9 mouse cellular contexts compared by ENCODE assay signal in genomic region chr17:24489265-24490030, GRCm38 (mm10). TPM values are rescaled to one million over a fixed set of nuclear protein-coding genes. Genes with fewer than 3 reads are reported as not detected.
A peak's percentile ranks its signal among the peaks of the same experiment; 100 is the strongest.
DNase-seq lines count a peak whose midpoint lies in the region; ATAC-seq lines count a peak whose summit lies in the region.
"Had no signal": no experiment of that assay in that cellular context is flagged by ENCODE, and none has a peak within 500 bp of the region (broad histone marks: within the 10 kb centered on the region; RNA-seq: fewer than 3 reads in every experiment).

No protein-coding gene starts in this region.

- no peak overlapping the region; the same call in 1 of the 2 replicates for H3K27ac ChIP-seq in embryonic facial prominence, embryonic 13.5 days
- H3K27ac ChIP-seq in hindbrain, embryonic 13.5 days = peak overlapping the region; percentile 99
- peak overlapping the region; percentile 85 for H3K27ac ChIP-seq in midbrain, embryonic 16.5 days (ENCODE audit: low read length)

- peaks cover 37% of the 10 kb centered on the region for H3K27me3 ChIP-seq in embryonic facial prominence, embryonic 13.5 days
- H3K27me3 ChIP-seq in hindbrain, embryonic 13.5 days = 0 out of 2 replicates have a peak, but pooled peaks cover 4% of the 10 kb centered on the region
- H3K27me3 ChIP-seq in midbrain, embryonic 16.5 days (ENCODE audit: control insufficient read depth, insufficient read depth, low read depth, low read length) = no peaks in the 10 kb centered on the region

- ATAC-seq in embryonic facial prominence, embryonic 13.5 days (ENCODE audit: insufficient number of reproducible peaks, insufficient read depth, low FRiP score, low TSS enrichment, low read depth) = no peak
- peak; percentile 35 for ATAC-seq in hindbrain, embryonic 13.5 days (ENCODE audit: low FRiP score)
- peak; percentile 26 for ATAC-seq in midbrain, embryonic 16.5 days

- peak overlapping the region; percentile 79 for H3K9ac ChIP-seq in embryonic facial prominence, embryonic 13.5 days
- peak overlapping the region; percentile 97 for H3K9ac ChIP-seq in hindbrain, embryonic 13.5 days
- peak overlapping the region; percentile 82 for H3K9ac ChIP-seq in midbrain, embryonic 16.5 days (ENCODE audit: low read depth, low read length)

- H3K4me2 ChIP-seq in embryonic facial prominence, embryonic 13.5 days = peak overlapping the region; percentile 78
- peak overlapping the region; percentile 91 for H3K4me2 ChIP-seq in hindbrain, embryonic 13.5 days
- H3K4me2 ChIP-seq in midbrain, embryonic 16.5 days (ENCODE audit: low read length) = peak overlapping the region; percentile 93

- peak overlapping the region; percentile 72 for H3K4me3 ChIP-seq in embryonic facial prominence, embryonic 13.5 days
- peak overlapping the region; percentile 87 for H3K4me3 ChIP-seq in hindbrain, embryonic 13.5 days
- peak overlapping the region; percentile 59 for H3K4me3 ChIP-seq in midbrain, embryonic 16.5 days (ENCODE audit: low read depth, low read length)

- H3K36me3 ChIP-seq in embryonic facial prominence, embryonic 13.5 days = no peaks in the 10 kb centered on the region
- no peaks in the 10 kb centered on the region for H3K36me3 ChIP-seq in hindbrain, embryonic 13.5 days
- H3K36me3 ChIP-seq in midbrain, embryonic 16.5 days (ENCODE audit: control insufficient read depth, insufficient read depth, low read length) = no peaks in the 10 kb centered on the region

- WGBS in embryonic facial prominence, embryonic 13.5 days = 18% methylated on average over 19 of the region's 19 CpGs
- 9% methylated on average over 19 of the region's 19 CpGs for WGBS in hindbrain, embryonic 13.5 days
- 11% methylated on average over 18 of the region's 19 CpGs for WGBS in midbrain, embryonic 16.5 days

- H3K4me1 ChIP-seq in embryonic facial prominence, embryonic 13.5 days = peaks cover 24% of the 10 kb centered on the region
- peaks cover 52% of the 10 kb centered on the region for H3K4me1 ChIP-seq in hindbrain, embryonic 13.5 days (replicated peaks)
- peaks cover 37% of the 10 kb centered on the region for H3K4me1 ChIP-seq in midbrain, embryonic 16.5 days (ENCODE audit: control insufficient read depth, insufficient read depth, low read length)

- peak; percentile 14 to 39 for DNase-seq in layer of hippocampus, postnatal 10 days (ENCODE audit: low spot score in 2 of 2)
- no peak for DNase-seq in layer of hippocampus, postnatal 36 days
- DNase-seq in urinary bladder, postnatal 10 days (ENCODE audit: low spot score) = no peak
- no peak for DNase-seq in frontal cortex, postnatal 25 days (ENCODE audit: low spot score in 2 of 2)
- no peak for DNase-seq in urinary bladder, postnatal 4 days (ENCODE audit: low spot score in 2 of 2)

- H3K9me3 ChIP-seq in embryonic facial prominence, embryonic 13.5 days = no peaks in the 10 kb centered on the region
- no peaks in the 10 kb centered on the region for H3K9me3 ChIP-seq in hindbrain, embryonic 13.5 days
- H3K9me3 ChIP-seq in midbrain, embryonic 16.5 days (replicated peaks; ENCODE audit: control insufficient read depth, low read length, poor library complexity, severe bottlenecking) = no peaks in the 10 kb centered on the region

RNA-seq across cellular contexts. Expression of gene Caskin1, which starts 1.0 kb away (rescaled TPM):
- total RNA-seq in layer of hippocampus, postnatal 10 days (2021) = 100 to 1,000 TPM; 170 to 175 TPM
- 100 to 1,000 TPM; 158 to 160 TPM for total RNA-seq in layer of hippocampus, postnatal 36 days (2021)
- 3.5 and 5.4 TPM in 2 replicates for polyA plus RNA-seq in embryonic facial prominence, embryonic 13.5 days (2015; fragmentation: Nextera tagmentation; extraction: Ambion mirVana)
- polyA plus RNA-seq in hindbrain, embryonic 13.5 days (2015; fragmentation: Nextera tagmentation; extraction: Ambion mirVana) = 32.8 and 34.3 TPM in 2 replicates
- 43.6 and 45.7 TPM in 2 replicates for polyA plus RNA-seq in midbrain, embryonic 16.5 days (2015; fragmentation: Nextera tagmentation; extraction: Ambion mirVana)
- total RNA-seq: neutrophil, adult 5-6 weeks had no signal

RNA-seq across cellular contexts. Expression of gene Mlst8, which starts 10.6 kb away (rescaled TPM):
- total RNA-seq in layer of hippocampus, postnatal 10 days (2021) = 10 to 100 TPM; 29.1 to 30.8 TPM
- 10 to 100 TPM; 40.7 to 45.0 TPM for total RNA-seq in layer of hippocampus, postnatal 36 days (2021)
- 32.5 and 33.2 TPM in 2 replicates for polyA plus RNA-seq in embryonic facial prominence, embryonic 13.5 days (2015; fragmentation: Nextera tagmentation; extraction: Ambion mirVana)
- polyA plus RNA-seq in hindbrain, embryonic 13.5 days (2015; fragmentation: Nextera tagmentation; extraction: Ambion mirVana) = 35.5 and 36.1 TPM in 2 replicates
- polyA plus RNA-seq in midbrain, embryonic 16.5 days (2015; fragmentation: Nextera tagmentation; extraction: Ambion mirVana) = 36.5 and 37.2 TPM in 2 replicates

RNA-seq across cellular contexts. Expression of gene Bricd5, which starts 15.8 kb away (rescaled TPM):
- 1 to 10 TPM in 1 of 2 experiments, under 1 TPM in 1; 0.87 to 1.8 TPM for total RNA-seq in layer of hippocampus, postnatal 10 days (2021)
- total RNA-seq in layer of hippocampus, postnatal 36 days (2021) = 1 to 10 TPM; 1.9 to 2.6 TPM
- polyA plus RNA-seq in embryonic facial prominence, embryonic 13.5 days (2015; fragmentation: Nextera tagmentation; extraction: Ambion mirVana) = not detected in 2 replicates
- polyA plus RNA-seq in hindbrain, embryonic 13.5 days (2015; fragmentation: Nextera tagmentation; extraction: Ambion mirVana) = 0.27 and 1.2 TPM in 2 replicates
- 0.40 TPM in 1 of 2 replicates, not detected in the other for polyA plus RNA-seq in midbrain, embryonic 16.5 days (2015; fragmentation: Nextera tagmentation; extraction: Ambion mirVana)
- total RNA-seq: neutrophil, adult 5-6 weeks had no signal

RNA-seq across cellular contexts. Expression of gene Pgp, which starts 19.3 kb away (rescaled TPM):
- total RNA-seq in layer of hippocampus, postnatal 10 days (2021) = 10 to 100 TPM; 64.7 to 67.9 TPM
- total RNA-seq in layer of hippocampus, postnatal 36 days (2021) = 10 to 100 TPM; 62.3 to 66.4 TPM
- polyA plus RNA-seq in embryonic facial prominence, embryonic 13.5 days (2015; fragmentation: Nextera tagmentation; extraction: Ambion mirVana) = 47.4 and 48.7 TPM in 2 replicates
- 55.4 and 56.9 TPM in 2 replicates for polyA plus RNA-seq in hindbrain, embryonic 13.5 days (2015; fragmentation: Nextera tagmentation; extraction: Ambion mirVana)
- 64.2 and 70.2 TPM in 2 replicates for polyA plus RNA-seq in midbrain, embryonic 16.5 days (2015; fragmentation: Nextera tagmentation; extraction: Ambion mirVana)

RNA-seq across cellular contexts. Expression of gene E4f1, which starts 19.3 kb away (rescaled TPM):
- 10 to 100 TPM; 30.0 to 33.3 TPM for total RNA-seq in layer of hippocampus, postnatal 10 days (2021)
- total RNA-seq in layer of hippocampus, postnatal 36 days (2021) = 10 to 100 TPM; 30.3 to 42.7 TPM
- 44.4 and 46.4 TPM in 2 replicates for polyA plus RNA-seq in embryonic facial prominence, embryonic 13.5 days (2015; fragmentation: Nextera tagmentation; extraction: Ambion mirVana)
- polyA plus RNA-seq in hindbrain, embryonic 13.5 days (2015; fragmentation: Nextera tagmentation; extraction: Ambion mirVana) = 41.9 and 43.5 TPM in 2 replicates
- polyA plus RNA-seq in midbrain, embryonic 16.5 days (2015; fragmentation: Nextera tagmentation; extraction: Ambion mirVana) = 46.4 and 50.2 TPM in 2 replicates

Comparison
In these comparisons a context has a peak if more than half of its experiments do, and no peak if none do; other contexts are left out.
1. DNase-seq: peak in layer of hippocampus, postnatal 10 days (2 of 2); none in layer of hippocampus, postnatal 36 days (0 of 2), urinary bladder, postnatal 10 days (single experiment), frontal cortex, postnatal 25 days (0 of 2) and urinary bladder, postnatal 4 days (0 of 2).
2. Peak in every context shown above with its lines, with median percentiles within 50 percentile points of each other: H3K4me2 ChIP-seq, H3K4me3 ChIP-seq and H3K9ac ChIP-seq.